In genomic region chr9:119634216-119634843, GRCm38 (mm10) we compare ENCODE assay signal across 18 mouse cellular contexts. TPM values are rescaled to one million over a fixed set of nuclear protein-coding genes. Genes with fewer than 3 reads are reported as not detected.
DNase-seq lines count a peak whose midpoint lies in the region; ATAC-seq and TF ChIP-seq lines count a peak whose summit lies in the region.
"Had no signal": no experiment of that assay in that cellular context is flagged by ENCODE, and none has a peak within 500 bp of the region (broad histone marks: within the 10 kb centered on the region; RNA-seq: fewer than 3 reads in every experiment).

No protein-coding gene starts in this region.

- H3K9me3 ChIP-seq in limb, embryonic 14.5 days (ENCODE audit: control insufficient read depth, low read length), result no peaks in the 10 kb centered on the region
- H3K9me3 ChIP-seq in limb, embryonic 10.5 days (replicated peaks), result no peaks in the 10 kb centered on the region
- no peaks in the 10 kb centered on the region for H3K9me3 ChIP-seq in MEL (replicated peaks; ENCODE audit: insufficient read depth, low read length)
- no peaks in the 10 kb centered on the region for H3K9me3 ChIP-seq in embryonic facial prominence, embryonic 14.5 days (ENCODE audit: control insufficient read depth, low read length)
- H3K9me3 ChIP-seq: embryonic facial prominence, embryonic 15.5 days; forebrain, embryonic 12.5 days; hindbrain, embryonic 12.5 days had no signal

- no peak overlapping the region for H3K27ac ChIP-seq in limb, embryonic 14.5 days (replicated peaks; ENCODE audit: low read depth, low read length)
- H3K27ac ChIP-seq in limb, embryonic 10.5 days, result no peak overlapping the region
- 0 out of 2 replicates have a peak overlapping the region, but pooled peaks have one; percentile 14 for H3K27ac ChIP-seq in MEL (ENCODE audit: control insufficient read depth, low read depth, low read length)
- H3K27ac ChIP-seq in embryonic facial prominence, embryonic 14.5 days (replicated peaks; ENCODE audit: low read depth, low read length), result no peak overlapping the region
- H3K27ac ChIP-seq: embryonic facial prominence, embryonic 15.5 days; forebrain, embryonic 12.5 days; hindbrain, embryonic 12.5 days; liver, embryonic 14.5 days had no signal

- TF ChIP-seq EP300 in MEL (IDR thresholded peaks at IDR 0.05; ENCODE audit: low read depth in 1 of 2, low read length in 2 of 2), result peak; percentile 62 to 66

- ATAC-seq in limb, embryonic 14.5 days (ENCODE audit: low FRiP score, low read depth), result peak; percentile 57; the same call in 1 of the 2 replicates
- ATAC-seq in embryonic facial prominence, embryonic 14.5 days (ENCODE audit: low read depth), result no peak
- ATAC-seq: intestine, postnatal 0 days had no signal

- no peaks in the 10 kb centered on the region for H3K79me2 ChIP-seq in MEL (ENCODE audit: control insufficient read depth, insufficient read depth, low read length, poor library complexity)

- WGBS in limb, embryonic 14.5 days, result 69% methylated on average over 11 of the region's 11 CpGs
- 86% methylated on average over 11 of the region's 11 CpGs for WGBS in limb, embryonic 10.5 days
- WGBS in embryonic facial prominence, embryonic 14.5 days, result 54% methylated on average over 11 of the region's 11 CpGs

- DNase-seq in limb, embryonic 14.5 days (ENCODE audit: low spot score), result peak; percentile 29
- DNase-seq in limb, embryonic 10.5 days (ENCODE audit: low spot score), result no peak
- DNase-seq in MEL (ENCODE audit: low read depth, low spot score), result peak; percentile 58
- DNase-seq in embryonic facial prominence, embryonic 14.5 days (ENCODE audit: low spot score), result peak; percentile 40
- DNase-seq in heart, postnatal 14 days, result peak; percentile 6 to 33
- no peak for DNase-seq in gastrocnemius, adult 18-20 months (ENCODE audit: low spot score)
- DNase-seq in right cerebral cortex, postnatal 10 days (ENCODE audit: low spot score in 2 of 2), result no peak
- DNase-seq: cerebellum, adult 11 months; kidney, postnatal 14 days; right cerebral cortex, postnatal 25 days; thymus, adult 2 months had no signal

- intact Hi-C loops in heart, postnatal 14 days (cut with DNase I), result no loop called here

- H3K27me3 ChIP-seq in limb, embryonic 14.5 days (ENCODE audit: control insufficient read depth, insufficient read depth, low read length), result no peaks in the 10 kb centered on the region
- peaks cover 11% of the 10 kb centered on the region for H3K27me3 ChIP-seq in limb, embryonic 10.5 days (ENCODE audit: low read depth, poor library complexity, severe bottlenecking)
- H3K27me3 ChIP-seq in MEL (ENCODE audit: control insufficient read depth in 1 of 2, insufficient read depth in 2 of 2, low read length in 2 of 2), result no peaks in the 10 kb centered on the region
- 0 out of 2 replicates have a peak, but pooled peaks cover 3% of the 10 kb centered on the region for H3K27me3 ChIP-seq in embryonic facial prominence, embryonic 14.5 days (replicated peaks; ENCODE audit: control insufficient read depth, insufficient read depth, low read length)

- no peaks in the 10 kb centered on the region for H3K4me1 ChIP-seq in limb, embryonic 14.5 days (ENCODE audit: control insufficient read depth, insufficient read depth, low read length)
- peaks cover 27% of the 10 kb centered on the region for H3K4me1 ChIP-seq in limb, embryonic 10.5 days
- peaks cover 15 to 49% of the 10 kb centered on the region in 2 experiments for H3K4me1 ChIP-seq in MEL (ENCODE audit: control insufficient read depth in 1 of 2, insufficient read depth in 2 of 2, low read length in 2 of 2)
- peaks cover 14% of the 10 kb centered on the region for H3K4me1 ChIP-seq in embryonic facial prominence, embryonic 14.5 days (ENCODE audit: control insufficient read depth, insufficient read depth, low read length)

- no peak overlapping the region for H3K4me2 ChIP-seq in limb, embryonic 14.5 days (replicated peaks; ENCODE audit: low read depth, low read length, severe bottlenecking)
- H3K4me2 ChIP-seq in embryonic facial prominence, embryonic 14.5 days (ENCODE audit: low read depth, low read length), result no peak overlapping the region
- H3K4me2 ChIP-seq: embryonic facial prominence, embryonic 15.5 days; forebrain, embryonic 12.5 days; hindbrain, embryonic 12.5 days had no signal

- no peak for TF ChIP-seq CTCF in MEL (IDR thresholded peaks at IDR 0.05 in 2 of 3, conservative IDR thresholded peaks at IDR 0.05 in 1 of 3; ENCODE audit: control insufficient read depth in 1 of 3, insufficient read depth in 1 of 3, low read depth in 2 of 3, low read length in 3 of 3, poor library complexity in 1 of 3, severe bottlenecking in 1 of 3)

- H3K4me3 ChIP-seq in limb, embryonic 14.5 days (replicated peaks; ENCODE audit: low read length), result no peak overlapping the region
- H3K4me3 ChIP-seq in limb, embryonic 10.5 days, result no peak overlapping the region
- peak overlapping the region in 1 of 2 experiments; percentile 26; a peak in 1 of 4 replicates for H3K4me3 ChIP-seq in MEL (ENCODE audit: control insufficient read depth in 1 of 2, insufficient read depth in 1 of 2, low read depth in 2 of 2, low read length in 2 of 2)
- no peak overlapping the region for H3K4me3 ChIP-seq in embryonic facial prominence, embryonic 14.5 days (ENCODE audit: low read depth, low read length)
- H3K4me3 ChIP-seq: embryonic facial prominence, embryonic 15.5 days; forebrain, embryonic 12.5 days; hindbrain, embryonic 12.5 days had no signal

- TF ChIP-seq POLR2A in limb, embryonic 14.5 days (IDR thresholded peaks at IDR 0.05; ENCODE audit: borderline replicate concordance, extremely low read depth, insufficient read depth, insufficient read length), result no peak
- TF ChIP-seq POLR2A in MEL (IDR thresholded peaks at IDR 0.05; ENCODE audit: control insufficient read depth in 1 of 2, insufficient read depth in 1 of 2, low read depth in 1 of 2, low read length in 2 of 2, poor library complexity in 1 of 2), result no peak

- no peaks in the 10 kb centered on the region for H3K36me3 ChIP-seq in limb, embryonic 14.5 days (ENCODE audit: control insufficient read depth, insufficient read depth, low read length)
- H3K36me3 ChIP-seq in limb, embryonic 10.5 days, result no peaks in the 10 kb centered on the region
- peaks cover 0 to 33% of the 10 kb centered on the region in 2 experiments; a peak in 2 of 4 replicates for H3K36me3 ChIP-seq in MEL (ENCODE audit: control insufficient read depth in 1 of 2, insufficient read depth in 2 of 2, low read length in 2 of 2)
- no peaks in the 10 kb centered on the region for H3K36me3 ChIP-seq in embryonic facial prominence, embryonic 14.5 days (ENCODE audit: control insufficient read depth, insufficient read depth, low read length)
- H3K36me3 ChIP-seq: embryonic facial prominence, embryonic 15.5 days; forebrain, embryonic 12.5 days; hindbrain, embryonic 12.5 days had no signal

- H3K9ac ChIP-seq in limb, embryonic 14.5 days (ENCODE audit: low read depth, low read length, severe bottlenecking), result no peak overlapping the region
- H3K9ac ChIP-seq in MEL (ENCODE audit: control insufficient read depth, low read depth, low read length, poor library complexity, severe bottlenecking), result no peak overlapping the region
- H3K9ac ChIP-seq in embryonic facial prominence, embryonic 14.5 days (ENCODE audit: low read depth, low read length), result no peak overlapping the region
- H3K9ac ChIP-seq: embryonic facial prominence, embryonic 15.5 days; forebrain, embryonic 12.5 days; hindbrain, embryonic 12.5 days; liver, embryonic 14.5 days had no signal

- no peak for TF ChIP-seq RAD21 in MEL (IDR thresholded peaks at IDR 0.05; ENCODE audit: low read depth, low read length)

TF ChIP-seq in MEL, 35 proteins besides CTCF, POLR2A, EP300 and RAD21:
- TF ChIP-seq UBTF (IDR thresholded peaks at IDR 0.05; ENCODE audit: borderline replicate concordance, insufficient read depth, low read depth, low read length) (0 out of 2 replicates have a peak, but pooled peaks have one; percentile 80), BHLHE40 (IDR thresholded peaks at IDR 0.05; ENCODE audit: borderline replicate concordance, low read depth, low read length) (no peak), TCF12 (IDR thresholded peaks at IDR 0.05; ENCODE audit: low read depth, low read length) (peak; percentile 50), CHD2 (IDR thresholded peaks at IDR 0.05; ENCODE audit: low read length) (no peak), GABPA (IDR thresholded peaks at IDR 0.05; ENCODE audit: low read depth, low read length) (no peak), MXI1 (IDR thresholded peaks at IDR 0.05; ENCODE audit: low read depth, low read length) (peak; percentile 23; the same call in 1 of the 2 replicates), TBP (IDR thresholded peaks at IDR 0.05; ENCODE audit: low read depth, low read length) (peak; percentile 96), TAL1 (IDR thresholded peaks at IDR 0.05; ENCODE audit: low read length) (peak; percentile 80), SIN3A (IDR thresholded peaks at IDR 0.05; ENCODE audit: low read length) (peak; percentile 12; the same call in 1 of the 2 replicates), GATA1 (IDR thresholded peaks at IDR 0.05; ENCODE audit: low read depth, low read length) (peak; percentile 49; the same call in 1 of the 2 replicates)
TF ChIP-seq in MEL: peak in this region for 7.

RNA-seq across cellular contexts. Expression of gene Scn5a, which starts 55.5 kb away (rescaled TPM):
- 0.35 and 0.42 TPM in 2 replicates for polyA plus RNA-seq in limb, embryonic 14.5 days (2012; rRNA removed)
- polyA plus RNA-seq in limb, embryonic 14.5 days (2014; fragmentation: Nextera tagmentation; extraction: Ambion mirVana), result 0.10 and 0.17 TPM in 2 replicates
- polyA plus RNA-seq in limb, embryonic 10.5 days (2016; fragmentation: Nextera tagmentation; extraction: Ambion mirVana), result 0.10 and 0.13 TPM in 2 replicates
- not detected in 2 replicates for total RNA-seq in MEL (2012; rRNA removed)
- under 1 TPM in 1 of 2 experiments, not detected in 1; 0.03 TPM for polyA plus RNA-seq in MEL (2012; ENCODE audit: insufficient read depth in 1 of 2, insufficient read length in 2 of 2, low read depth in 1 of 2, low replicate concordance in 2 of 2, missing spikeins in 1 of 2)
- 0.51 and 0.67 TPM in 2 replicates for polyA plus RNA-seq in embryonic facial prominence, embryonic 14.5 days (2014; fragmentation: Nextera tagmentation; extraction: Ambion mirVana)
- 100 to 1,000 TPM; 129 to 133 TPM for total RNA-seq in heart, postnatal 14 days (2021)
- total RNA-seq in gastrocnemius, adult 18-20 months (2021), result under 1 TPM; 0.07 to 0.09 TPM
- total RNA-seq: common myeloid progenitor, adult 5-6 weeks; megakaryocyte, adult 5-6 weeks had no signal

Comparison
In these comparisons a context has a peak if more than half of its experiments do, and no peak if none do; other contexts are left out.
1. DNase-seq: peak in limb, embryonic 14.5 days (single experiment), MEL (single experiment), embryonic facial prominence, embryonic 14.5 days (single experiment) and heart, postnatal 14 days (2 of 2); none in limb, embryonic 10.5 days (single experiment), gastrocnemius, adult 18-20 months (single experiment) and right cerebral cortex, postnatal 10 days (0 of 2).